Mouse (Mus musculus) MEL (cell line): Measurements from ENCODE around the gene Tbc1d23. TPM values are rescaled to one million over a fixed set of nuclear protein-coding genes. Genes with fewer than 3 reads are reported as not detected.

Experiments
- DNase-seq: peaks from one replicate; pipeline ENCODE4 v3.0.0; 2011; ENCODE audit warnings: low read depth, low spot score
- H3K27ac ChIP-seq: 2 replicates; pipeline ENCODE4 v1.5.1; 2012; ENCODE audit warnings: low read depth, mild to moderate bottlenecking, control low read depth, low read length, moderate library complexity; ENCODE audit not compliant: control insufficient read depth
- H3K27me3 ChIP-seq, 2 experiments: fragments of 150-350 bp in 1 of 2; sonication (generic) in 1 of 2; 2 replicates each; pipeline ENCODE4 v1.6.1; 2012; ENCODE audit warnings: low read length in 2 of 2, mild to moderate bottlenecking in 2 of 2, improper control_type of control experiment in 1 of 2, moderate library complexity in 1 of 2; ENCODE audit not compliant: insufficient read depth in 2 of 2, control insufficient read depth in 1 of 2
- H3K36me3 ChIP-seq, 2 experiments: 2 replicates each; pipeline ENCODE4 v1.6.1; 2012 to 2014; ENCODE audit warnings: low read length in 2 of 2, improper control_type of control experiment in 1 of 2, inconsistent platforms in 1 of 2, mild to moderate bottlenecking in 1 of 2; ENCODE audit not compliant: insufficient read depth in 2 of 2, control insufficient read depth in 1 of 2
- H3K4me1 ChIP-seq, 2 experiments: fragments of 150-350 bp in 1 of 2; sonication (generic) in 1 of 2; 2 replicates each; pipeline ENCODE4 v1.6.1; 2012; ENCODE audit warnings: low read length in 2 of 2, improper control_type of control experiment in 1 of 2, mild to moderate bottlenecking in 1 of 2; ENCODE audit not compliant: insufficient read depth in 2 of 2, control insufficient read depth in 1 of 2
- H3K4me3 ChIP-seq, 2 experiments: fragments of 150-350 bp in 1 of 2; sonication (generic) in 1 of 2; 2 replicates each; pipeline ENCODE4 v1.5.1; 2012; ENCODE audit warnings: low read depth in 2 of 2, low read length in 2 of 2, mild to moderate bottlenecking in 2 of 2, moderate library complexity in 2 of 2, control low read depth in 1 of 2, improper control_type of control experiment in 1 of 2; ENCODE audit not compliant: control insufficient read depth in 1 of 2, insufficient read depth in 1 of 2
- H3K79me2 ChIP-seq: 2 replicates; pipeline ENCODE4 v1.6.1; 2012; ENCODE audit warnings: mild to moderate bottlenecking, low read length, moderate library complexity; ENCODE audit not compliant: control insufficient read depth, poor library complexity, insufficient read depth
- H3K9ac ChIP-seq: 2 replicates; pipeline ENCODE4 v1.6.1; 2012; ENCODE audit warnings: low read depth, mild to moderate bottlenecking, control low read depth, low read length, moderate library complexity; ENCODE audit not compliant: control insufficient read depth, poor library complexity, severe bottlenecking
- H3K9me3 ChIP-seq: fragments of 150-350 bp; sonication (generic); replicated peaks from 2 replicates; pipeline ENCODE4 v1.6.1; 2012; ENCODE audit warnings: mild to moderate bottlenecking, low read length, improper control_type of control experiment, moderate library complexity; ENCODE audit not compliant: insufficient read depth
- CHD2 ChIP-seq: IDR thresholded peaks from 2 replicates; pipeline ENCODE4 v1.6.1; 2011; ENCODE audit warnings: low read length, improper control_type of control experiment
- CTCF ChIP-seq, 3 experiments: IDR thresholded peaks in 2 of 3; conservative IDR thresholded peaks in 1 of 3; 2 replicates each; pipeline ENCODE4 v1.5.1; 2011 to 2012; ENCODE audit warnings: low read length in 3 of 3, low read depth in 2 of 3, mild to moderate bottlenecking in 2 of 3, improper control_type of control experiment in 1 of 3, inconsistent platforms in 1 of 3, mixed read lengths in 1 of 3, moderate library complexity in 1 of 3; ENCODE audit not compliant: control insufficient read depth in 1 of 3, insufficient read depth in 1 of 3, poor library complexity in 1 of 3, severe bottlenecking in 1 of 3
- E2F4 ChIP-seq: IDR thresholded peaks from 2 replicates; pipeline ENCODE4 v1.6.1; 2011; ENCODE audit warnings: low read depth, low read length, improper control_type of control experiment, borderline replicate concordance
- EP300 ChIP-seq, 2 experiments: IDR thresholded peaks; 2 replicates each; pipeline ENCODE4 v1.6.1; 2011; ENCODE audit warnings: improper control_type of control experiment in 2 of 2, low read length in 2 of 2, low read depth in 1 of 2, mild to moderate bottlenecking in 1 of 2
- ETS1 ChIP-seq: IDR thresholded peaks from 2 replicates; pipeline ENCODE4 v1.6.1; 2012; ENCODE audit warnings: low read depth, mild to moderate bottlenecking, inconsistent platforms, low read length, improper control_type of control experiment, moderate library complexity
- GABPA ChIP-seq: IDR thresholded peaks from 2 replicates; pipeline ENCODE4 v1.6.1; 2012; ENCODE audit warnings: low read depth, mild to moderate bottlenecking, inconsistent platforms, low read length, improper control_type of control experiment, moderate library complexity
- GATA1 ChIP-seq: IDR thresholded peaks from 2 replicates; pipeline ENCODE4 v1.6.1; 2011; ENCODE audit warnings: low read depth, low read length, improper control_type of control experiment
- HCFC1 ChIP-seq: IDR thresholded peaks from 2 replicates; pipeline ENCODE4 v1.6.1; 2012; ENCODE audit warnings: low read depth, mild to moderate bottlenecking, inconsistent platforms, low read length, improper control_type of control experiment, moderate library complexity
- JUND ChIP-seq: IDR thresholded peaks from 2 replicates; pipeline ENCODE4 v1.6.1; 2011; ENCODE audit warnings: low read depth, mild to moderate bottlenecking, improper control_type of control experiment, low read length
- KAT2A ChIP-seq: conservative IDR thresholded peaks from 2 replicates; pipeline ENCODE4 v1.6.1; 2012; ENCODE audit warnings: low read depth, low read length, improper control_type of control experiment, inconsistent platforms
- MAFK ChIP-seq: IDR thresholded peaks from 2 replicates; pipeline ENCODE4 v1.6.1; 2011; ENCODE audit warnings: low read depth, mild to moderate bottlenecking, low read length, improper control_type of control experiment, borderline replicate concordance
- MAX ChIP-seq: IDR thresholded peaks from 2 replicates; pipeline ENCODE4 v1.6.1; 2011; ENCODE audit warnings: low read length, improper control_type of control experiment
- MEF2A ChIP-seq: IDR thresholded peaks from 2 replicates; pipeline ENCODE4 v1.6.1; 2014; ENCODE audit warnings: low read depth, mild to moderate bottlenecking, inconsistent platforms, low read length, improper control_type of control experiment; ENCODE audit not compliant: poor library complexity, insufficient replicate concordance, severe bottlenecking; ENCODE audit errors: extremely low read depth
- MXI1 ChIP-seq: IDR thresholded peaks from 2 replicates; pipeline ENCODE4 v1.6.1; 2011; ENCODE audit warnings: mild to moderate bottlenecking, low read depth, low read length, improper control_type of control experiment
- MYB ChIP-seq: IDR thresholded peaks from 2 replicates; pipeline ENCODE4 v1.6.1; 2011; ENCODE audit warnings: mild to moderate bottlenecking, low read depth, low read length, improper control_type of control experiment
- MYC ChIP-seq: IDR thresholded peaks from 2 replicates; pipeline ENCODE4 v1.6.1; 2011; ENCODE audit warnings: low read depth, mild to moderate bottlenecking, low read length, improper control_type of control experiment, moderate library complexity
- NELFE ChIP-seq: IDR thresholded peaks from 2 replicates; pipeline ENCODE4 v1.6.1; 2011; ENCODE audit warnings: low read depth, low read length, improper control_type of control experiment
- NRF1 ChIP-seq: IDR thresholded peaks from 2 replicates; pipeline ENCODE4 v1.6.1; 2014; ENCODE audit warnings: low read depth, mild to moderate bottlenecking, inconsistent platforms, low read length, improper control_type of control experiment, moderate library complexity; ENCODE audit not compliant: poor library complexity, insufficient read depth, severe bottlenecking
- POLR2A ChIP-seq, 2 experiments: IDR thresholded peaks; 2 replicates each; pipeline ENCODE4 v1.6.1; 2011 to 2012; ENCODE audit warnings: low read length in 2 of 2, mild to moderate bottlenecking in 2 of 2, control low read depth in 1 of 2, improper control_type of control experiment in 1 of 2, low read depth in 1 of 2, moderate library complexity in 1 of 2; ENCODE audit not compliant: control insufficient read depth in 1 of 2, insufficient read depth in 1 of 2, poor library complexity in 1 of 2
- POLR2AphosphoS2 ChIP-seq: IDR thresholded peaks from 2 replicates; pipeline ENCODE4 v1.6.1; 2011; ENCODE audit warnings: low read length, improper control_type of control experiment
- POLR2AphosphoS5 ChIP-seq: IDR thresholded peaks from 2 replicates; pipeline ENCODE4 v1.6.1; 2012; ENCODE audit warnings: low read depth, borderline replicate concordance, mild to moderate bottlenecking, inconsistent platforms, low read length, moderate library complexity, mixed read lengths
- RCOR1 ChIP-seq: IDR thresholded peaks from 2 replicates; pipeline ENCODE4 v1.6.1; 2012; ENCODE audit warnings: low read depth, mild to moderate bottlenecking, inconsistent platforms, low read length, improper control_type of control experiment
- SIN3A ChIP-seq: IDR thresholded peaks from 2 replicates; pipeline ENCODE4 v1.6.1; 2012; ENCODE audit warnings: low read length, improper control_type of control experiment, inconsistent platforms
- SMC3 ChIP-seq: IDR thresholded peaks from 2 replicates; pipeline ENCODE4 v1.6.1; 2011; ENCODE audit warnings: low read depth, low read length, improper control_type of control experiment
- TAL1 ChIP-seq: IDR thresholded peaks from 2 replicates; pipeline ENCODE4 v1.6.1; 2012; ENCODE audit warnings: mild to moderate bottlenecking, inconsistent platforms, low read length, moderate library complexity, mixed read lengths
- TBP ChIP-seq: IDR thresholded peaks from 2 replicates; pipeline ENCODE4 v1.8.0; 2011; ENCODE audit warnings: low read depth, low read length, improper control_type of control experiment
- TCF12 ChIP-seq: IDR thresholded peaks from 2 replicates; pipeline ENCODE4 v1.6.1; 2014; ENCODE audit warnings: low read depth, mild to moderate bottlenecking, inconsistent platforms, low read length, improper control_type of control experiment, moderate library complexity
- UBTF ChIP-seq: IDR thresholded peaks from 2 replicates; pipeline ENCODE4 v1.6.1; 2012; ENCODE audit warnings: low read depth, mild to moderate bottlenecking, inconsistent platforms, low read length, improper control_type of control experiment, moderate library complexity, borderline replicate concordance; ENCODE audit not compliant: insufficient read depth
- USF1 ChIP-seq: IDR thresholded peaks from 2 replicates; pipeline ENCODE4 v1.6.1; 2014; ENCODE audit warnings: low read depth, mild to moderate bottlenecking, inconsistent platforms, low read length, improper control_type of control experiment, moderate library complexity
- USF2 ChIP-seq, 2 experiments: IDR thresholded peaks; 2 replicates each; pipeline ENCODE4 v1.6.1; 2011 to 2012; ENCODE audit warnings: improper control_type of control experiment in 2 of 2, low read length in 2 of 2, borderline replicate concordance in 1 of 2, inconsistent platforms in 1 of 2, low read depth in 1 of 2, mild to moderate bottlenecking in 1 of 2; ENCODE audit not compliant: insufficient read depth in 1 of 2
- ZC3H11A ChIP-seq: IDR thresholded peaks from 2 replicates; pipeline ENCODE4 v1.6.1; 2012; ENCODE audit warnings: low read depth, mild to moderate bottlenecking, inconsistent platforms, low read length, improper control_type of control experiment
- ZKSCAN1 ChIP-seq: IDR thresholded peaks from 2 replicates; pipeline ENCODE4 v1.6.1; 2012; ENCODE audit warnings: low read depth, mild to moderate bottlenecking, inconsistent platforms, low read length, improper control_type of control experiment, moderate library complexity
- ZMIZ1 ChIP-seq: IDR thresholded peaks from 2 replicates; pipeline ENCODE4 v1.6.1; 2012; ENCODE audit warnings: low read depth, mild to moderate bottlenecking, inconsistent platforms, low read length, improper control_type of control experiment, moderate library complexity
- ZNF384 ChIP-seq: IDR thresholded peaks from 2 replicates; pipeline ENCODE4 v1.6.1; 2012; ENCODE audit warnings: low read depth, mild to moderate bottlenecking, inconsistent platforms, low read length, improper control_type of control experiment
- polyA plus RNA-seq, 2 experiments: library from polyadenylated mRNA; stranded (reverse) in 1 of 2; unstranded in 1 of 2; fragments of >175 nt in 1 of 2; fragments of >200 nt in 1 of 2; gene quantifications; 2 replicates each; pipeline versions ENCODE4 v1.2.1 to v1.2.4; 2012; ENCODE audit warnings: low replicate concordance in 2 of 2, low read depth in 1 of 2; ENCODE audit not compliant: insufficient read length in 2 of 2, insufficient read depth in 1 of 2, missing spikeins in 1 of 2
- total RNA-seq: library from RNA; depleted of rRNA; stranded (reverse); fragments of 300-350 nt; gene quantifications from 2 replicates; pipeline ENCODE4 v1.2.3, GENCODE M21; 2012; rRNA removed

Tbc1d23 gene
- total RNA-seq (15.7 and 16.9 TPM in 2 replicates), polyA plus RNA-seq (10 to 100 TPM in 1 of 2 experiments, not detected in 1; 18.1 TPM)

GRCm38 (mm10) chr16:57231089-57231936 lies at the start of gene Tbc1d23:
Gene Tbc1d23, minus strand, starts transcription at chr16:57231504.
- Histone ChIP-seq H3K79me2 (peaks cover 21% of the 10 kb centered on the region), H3K4me3 (peak within 1 kb of the TSS; percentile 88 to 91), H3K9ac (peak within 1 kb of the TSS; percentile 78)
- TF ChIP-seq MEF2A (no peak), UBTF (no peak), E2F4 (no peak; the same call in 1 of the 2 replicates), POLR2AphosphoS5 (no peak), ZKSCAN1 (no peak), GATA1 (no peak), HCFC1 (peak; percentile 95), MYC (peak; percentile 76), USF2 (IDR thresholded peaks at IDR 0.05; ENCODE audit: borderline replicate concordance in 1 of 2, insufficient read depth in 1 of 2, low read depth in 1 of 2, low read length in 2 of 2) (no peak), CTCF (IDR thresholded peaks at IDR 0.05 in 2 of 3, conservative IDR thresholded peaks at IDR 0.05 in 1 of 3; ENCODE audit: control insufficient read depth in 1 of 3, insufficient read depth in 1 of 3, low read depth in 2 of 3, low read length in 3 of 3, poor library complexity in 1 of 3, severe bottlenecking in 1 of 3) (no peak), JUND (no peak), NRF1 (peak; percentile 22; the same call in 1 of the 2 replicates), ZC3H11A (no peak), SMC3 (0 out of 2 replicates have a peak, but pooled peaks have one; percentile 8), MXI1 (peak; percentile 84), SIN3A (peak; percentile 98), ETS1 (peak; percentile 74), MAFK (no peak), USF1 (no peak), RCOR1 (0 out of 2 replicates have a peak, but pooled peaks have one; percentile 49), POLR2A (IDR thresholded peaks at IDR 0.05; ENCODE audit: control insufficient read depth in 1 of 2, insufficient read depth in 1 of 2, low read depth in 1 of 2, low read length in 2 of 2, poor library complexity in 1 of 2) (peak in 1 of 2 experiments; percentile 74; a peak in 3 of 4 replicates), POLR2AphosphoS2 (peak; percentile 63; the same call in 1 of the 2 replicates), MAX (peak; percentile 65), MYB (0 out of 2 replicates have a peak, but pooled peaks have one; percentile 25), TCF12 (peak; percentile 56; the same call in 1 of the 2 replicates), TBP (peak; percentile 74), TAL1 (no peak), GABPA (0 out of 2 replicates have a peak, but pooled peaks have one; percentile 54), ZMIZ1 (0 out of 2 replicates have a peak, but pooled peaks have one; percentile 54), NELFE (peak; percentile 72), CHD2 (no peak), EP300 (IDR thresholded peaks at IDR 0.05; ENCODE audit: low read depth in 1 of 2, low read length in 2 of 2) (0 out of 4 replicates have a peak, but pooled peaks of 1 of the 2 experiments have one; percentile 26), ZNF384 (peak; percentile 45; the same call in 1 of the 2 replicates), KAT2A (peak; percentile 73)

More at GRCm38 (mm10) chr16:57231089-57231936, at the start of gene Tbc1d23:
- peak within 1 kb of the TSS; percentile 58 for H3K27ac ChIP-seq
- peaks cover 0 to 8% of the 10 kb centered on the region in 2 experiments; a peak in 2 of 4 replicates for H3K36me3 ChIP-seq
- no peaks in the 10 kb centered on the region for H3K27me3 ChIP-seq
- peak; percentile 99 for DNase-seq
- peaks cover 0 to 3% of the 10 kb centered on the region in 2 experiments; a peak in 2 of 4 replicates for H3K4me1 ChIP-seq
- no peaks in the 10 kb centered on the region for H3K9me3 ChIP-seq
